Mouse (Mus musculus) layer of hippocampus, adult 11-12 months (tissue): ENCODE measurements around the gene Clasp1.

Experiments
- DNase-seq: peaks from one replicate; pipeline ENCODE4 v3.0.0; 2022; ENCODE audit warnings: low spot score

The Clasp1 gene

DNA sequence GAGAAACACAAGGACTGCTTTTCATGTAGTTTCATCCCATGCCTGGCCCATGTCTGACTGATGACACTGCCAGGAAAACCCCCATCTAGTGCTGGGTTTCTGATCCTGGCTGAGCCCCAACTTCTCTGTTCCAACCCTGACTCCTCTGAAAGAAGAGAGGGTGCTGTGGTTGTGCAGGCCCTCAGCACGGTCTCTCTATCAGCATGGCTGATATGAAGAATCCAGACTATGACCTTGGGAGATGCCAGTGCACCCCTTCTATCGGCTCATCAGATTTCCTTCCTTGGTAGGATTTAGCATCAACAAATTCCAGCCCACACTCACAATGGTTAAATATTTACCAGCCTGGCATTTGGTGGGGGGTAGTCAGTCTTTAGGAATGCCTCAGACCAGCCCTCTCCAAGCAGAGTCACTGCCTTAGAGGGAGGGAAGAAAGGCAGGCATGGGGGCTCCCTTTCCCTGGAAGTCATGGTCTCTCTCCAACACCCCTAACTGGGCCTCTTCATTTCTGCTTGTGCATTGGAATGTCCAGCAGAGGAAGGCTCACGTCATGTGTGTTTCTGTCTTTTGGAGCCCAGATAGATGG is 272.1 kb downstream of the Clasp1 start:
- DNase-seq: no peak
